Mouse (Mus musculus) B cell, adult 67 days (primary cell): Measurements from ENCODE around the gene Abca8a. TPM values are rescaled to one million over a fixed set of nuclear protein-coding genes. Genes with fewer than 3 reads are reported as not detected.

Source experiments
- total RNA-seq, 2 experiments: library from RNA; stranded (reverse); gene quantifications; 4 replicates each; pipeline ENCODE4 v1.2.4; 2023

Gene Abca8a
- total RNA-seq, result not detected

DNA sequence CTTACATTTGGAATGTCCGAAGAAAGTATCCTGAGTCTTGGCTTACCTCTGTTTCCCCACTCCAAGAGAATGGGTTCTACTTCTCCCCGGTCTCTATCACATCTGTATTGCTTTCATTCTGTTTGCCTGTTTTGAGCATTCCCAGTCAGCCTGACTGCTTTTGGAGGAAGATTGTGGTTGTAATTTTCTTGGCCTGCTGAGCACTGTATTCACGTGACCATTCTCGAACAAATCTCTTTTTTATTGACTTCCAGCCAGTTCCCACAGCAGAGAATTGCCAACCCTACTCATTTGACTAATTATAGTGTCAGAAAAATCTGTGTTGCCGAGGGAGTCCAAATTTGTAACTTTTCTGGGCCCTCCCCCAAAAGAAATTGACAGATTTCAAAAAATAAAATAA lies at the start of gene Abca8a:
Abca8a (minus strand) TSS at position 121 of the 400 bp plus-strand sequence.

DNA sequence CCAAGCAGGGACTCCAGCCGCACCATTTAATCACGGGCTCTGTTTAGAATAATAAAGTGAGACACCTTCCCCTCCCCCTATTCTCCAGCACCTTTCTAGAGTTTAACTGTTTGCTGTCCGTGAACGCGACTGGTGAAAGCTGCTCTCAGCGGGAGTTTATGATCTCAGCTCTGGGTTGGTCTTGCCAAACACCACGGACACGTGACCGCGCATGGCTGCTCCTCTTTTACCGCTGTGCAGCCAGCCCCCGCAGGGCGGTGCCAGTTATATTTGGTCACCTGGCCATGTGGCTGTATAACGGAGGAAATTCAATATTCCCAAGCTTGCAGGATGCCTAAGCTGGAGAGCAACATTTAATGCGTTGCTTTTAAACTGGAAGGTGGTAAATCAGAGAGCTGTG lies 100.2 kb downstream of the Abca8a start, which contains the start of gene Abca8b:
Abca8b (minus strand) TSS at position 222 of the 400 bp plus-strand sequence.

Other genes with a start within 250 kb of the Abca8a start
- under 1 TPM; 0.15 to 0.33 TPM for gene Abca8b, start 100.1 kb downstream of the Abca8a start, total RNA-seq
- under 1 TPM in 1 of 2 experiments, not detected in 1; 0.23 TPM for gene Abca9, start 72.2 kb upstream of the Abca8a start, total RNA-seq
- gene Abca6, start 155.8 kb upstream of the Abca8a start, total RNA-seq, result under 1 TPM; 0.62 to 0.70 TPM
- 1 to 10 TPM; 5.2 to 7.7 TPM for gene Abca5, start 241.7 kb upstream of the Abca8a start, total RNA-seq